Mouse (Mus musculus) C2C12 (cell line): ENCODE data around the gene Nicn1.

Experiments
- CEBPB ChIP-seq: IDR thresholded peaks from one replicate; pipeline ENCODE4 v1.6.1; 2011; ENCODE audit warnings: low read depth, mild to moderate bottlenecking, control low read depth, moderate library complexity
- CTCF ChIP-seq: IDR thresholded peaks from one replicate; pipeline ENCODE4 v1.5.1; 2011; ENCODE audit not compliant: control insufficient read depth, insufficient read depth, insufficient read length
- FOSL1 ChIP-seq: IDR thresholded peaks from one replicate; pipeline ENCODE4 v1.8.0; 2011; ENCODE audit warnings: mild to moderate bottlenecking, low read length; ENCODE audit not compliant: poor library complexity, insufficient read depth, severe bottlenecking
- MAX ChIP-seq: IDR thresholded peaks from one replicate; pipeline ENCODE4 v1.6.1; 2011; ENCODE audit warnings: mild to moderate bottlenecking, control low read depth
- MYOG ChIP-seq: IDR thresholded peaks from one replicate; pipeline ENCODE4 v1.6.1; 2011; ENCODE audit not compliant: control insufficient read depth, insufficient read length; ENCODE audit errors: extremely low read depth
- USF1 ChIP-seq: IDR thresholded peaks from one replicate; pipeline ENCODE4 v1.6.1; 2011; ENCODE audit warnings: low read depth, mild to moderate bottlenecking, control low read depth, moderate library complexity

GRCm38 (mm10) chr9:108267691-108268090 is 22.5 kb upstream of the Nicn1 start:
- TF ChIP-seq CTCF (no peak), MAX (no peak), USF1 (no peak), CEBPB (no peak), MYOG (no peak), FOSL1 (no peak)
